Mouse (Mus musculus): Measurements from ENCODE around the gene Zmym5.
"Not testable (repeated sequence)": the region's sequence is repeated elsewhere in the genome, so short reads cannot be mapped to it uniquely, and the experiment has no call there.

- TF ChIP-seq CTCF (conservative IDR thresholded peaks at IDR 0.05 in 1 of 2, IDR thresholded peaks at IDR 0.05 in 1 of 2; ENCODE audit: low read depth in 2 of 2, low read length in 2 of 2); ELF1 (IDR thresholded peaks at IDR 0.05; ENCODE audit: low read depth, low read length); USF2 (conservative IDR thresholded peaks at IDR 0.05; ENCODE audit: low read depth, low read length): not testable (repeated sequence)
Observed at GRCm38 (mm10) chr14:56810781-56811690, 480 bp downstream of the Zmym5 start.

All from CH12.LX (cell line).